Mouse (Mus musculus): ENCODE measurements around the gene Slc1a2. TPM values are rescaled to one million over a fixed set of nuclear protein-coding genes. Genes with fewer than 3 reads are reported as not detected.

Gene Slc1a2
- total RNA-seq, 2 experiments from 2014 or later: 0.20 to 0.26 TPM

DNA sequence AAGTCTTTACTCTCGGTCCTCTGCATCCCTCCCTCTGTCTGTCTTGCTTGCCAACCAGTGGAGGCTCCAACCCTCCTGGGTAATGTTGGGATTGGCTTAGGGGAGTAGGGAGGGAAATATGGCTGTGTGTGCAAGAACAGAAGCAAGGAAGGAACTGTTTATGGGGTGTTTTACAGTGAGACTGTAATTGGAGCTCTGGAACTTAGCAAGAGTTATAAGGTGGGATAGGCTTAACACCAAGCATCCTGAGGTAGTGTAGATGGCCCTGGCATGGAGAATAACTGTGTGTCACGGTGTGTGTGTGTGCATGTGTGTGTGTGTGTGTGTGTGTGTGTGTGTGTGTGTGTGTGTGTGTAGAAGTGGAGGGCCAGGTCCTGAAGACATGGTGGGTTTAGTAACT, 55.9 kb downstream of the Slc1a2 start:
- DNase-seq: no peak

DNA sequence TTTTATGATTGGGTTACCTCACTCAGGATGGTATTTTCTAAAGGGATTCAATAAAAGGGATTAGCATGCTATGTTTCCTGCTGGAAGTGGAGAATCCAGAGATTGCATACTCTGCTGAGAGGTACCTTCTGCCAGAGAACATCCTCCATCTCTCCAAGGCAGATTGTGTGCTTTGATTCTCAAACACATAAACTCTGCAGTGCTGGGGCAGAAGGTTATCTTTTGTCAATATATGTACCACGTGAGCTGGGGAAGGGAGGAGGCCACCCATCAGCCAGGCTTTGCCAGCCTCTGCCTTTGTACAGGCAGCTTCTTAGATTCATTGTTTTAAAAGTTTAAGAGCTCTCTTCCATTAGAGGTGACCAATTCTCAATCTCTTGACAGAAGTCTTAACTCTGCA, 57.3 kb downstream of the Slc1a2 start:
- DNase-seq: no peak

DNA sequence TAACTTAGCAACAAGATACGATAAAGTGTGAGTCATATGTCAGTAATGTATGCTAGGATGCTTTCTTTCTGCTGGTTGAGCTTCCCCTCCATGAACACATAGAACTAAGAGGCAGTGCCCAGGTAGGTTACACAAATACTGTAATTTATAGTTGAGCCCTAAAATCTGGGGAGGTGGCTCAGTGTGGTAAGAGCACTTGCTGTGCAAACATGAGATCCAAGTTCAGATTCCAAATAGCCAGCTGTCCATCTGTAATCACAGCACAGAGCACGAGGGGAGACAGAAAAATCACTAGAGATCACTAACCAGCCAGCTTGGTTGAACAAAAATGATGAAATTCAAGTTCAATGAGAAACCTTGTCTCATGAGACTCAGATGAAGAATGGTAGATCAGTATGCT, 63.4 kb downstream of the Slc1a2 start:
- DNase-seq: no peak

DNA sequence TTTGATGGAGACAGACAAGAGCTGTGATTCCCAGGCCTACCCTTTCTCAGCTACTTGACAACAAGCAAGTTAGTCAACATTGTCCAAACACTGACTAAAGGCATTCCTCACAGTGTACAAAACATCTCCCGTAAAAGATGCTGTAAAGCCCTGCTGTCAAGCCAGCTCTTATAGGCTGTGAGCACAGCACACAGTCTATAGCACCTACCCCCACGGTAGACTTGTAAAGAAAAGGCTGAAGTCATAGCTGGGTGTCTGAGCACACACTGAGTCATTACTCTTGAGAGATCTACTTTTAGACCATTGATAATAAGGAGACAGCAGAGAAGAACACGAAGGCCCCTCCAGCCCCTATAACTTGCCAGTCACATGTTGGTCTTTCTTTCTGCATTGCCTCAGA, 66.6 kb downstream of the Slc1a2 start:
- DNase-seq: no peak

DNA sequence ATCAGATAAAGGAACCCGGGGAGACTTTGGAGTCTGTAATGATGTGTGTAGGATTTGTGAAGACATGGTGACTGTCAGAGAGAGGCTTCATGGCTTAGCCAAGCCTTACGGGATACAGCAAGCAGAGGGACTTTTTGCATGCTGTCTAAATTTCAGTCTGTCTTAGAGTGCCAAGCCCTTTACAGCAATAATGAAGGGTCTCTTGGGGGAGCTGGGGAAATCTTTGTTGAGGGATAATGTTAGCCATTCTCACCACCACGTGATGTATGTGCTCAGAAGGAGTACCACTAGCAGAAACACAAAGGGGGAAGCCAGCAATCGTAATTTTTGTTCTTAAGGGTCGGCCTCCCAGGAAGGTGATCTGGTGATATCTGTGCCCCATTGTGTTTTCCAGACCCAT, 71.9 kb downstream of the Slc1a2 start:
- no peak for DNase-seq

DNA sequence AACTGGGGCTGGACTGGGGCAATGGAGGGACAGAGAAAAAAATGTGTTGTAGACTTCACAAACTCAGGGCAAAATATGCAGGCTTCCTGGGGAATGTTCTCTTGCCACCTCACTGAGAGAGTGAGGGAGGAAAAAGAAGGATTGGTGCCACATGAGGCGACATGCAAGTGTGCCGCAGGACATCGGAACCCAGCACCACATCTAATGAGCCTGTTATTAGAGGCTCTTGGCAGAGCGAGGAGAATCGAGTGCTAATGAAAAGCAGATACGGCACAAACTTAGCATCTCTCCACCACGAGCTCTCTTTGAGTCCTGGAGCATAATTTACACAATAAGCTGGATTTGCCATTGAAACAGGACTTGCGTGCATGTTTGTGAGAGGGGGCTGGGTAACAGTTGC, 72.3 kb downstream of the Slc1a2 start:
- no peak for DNase-seq

DNA sequence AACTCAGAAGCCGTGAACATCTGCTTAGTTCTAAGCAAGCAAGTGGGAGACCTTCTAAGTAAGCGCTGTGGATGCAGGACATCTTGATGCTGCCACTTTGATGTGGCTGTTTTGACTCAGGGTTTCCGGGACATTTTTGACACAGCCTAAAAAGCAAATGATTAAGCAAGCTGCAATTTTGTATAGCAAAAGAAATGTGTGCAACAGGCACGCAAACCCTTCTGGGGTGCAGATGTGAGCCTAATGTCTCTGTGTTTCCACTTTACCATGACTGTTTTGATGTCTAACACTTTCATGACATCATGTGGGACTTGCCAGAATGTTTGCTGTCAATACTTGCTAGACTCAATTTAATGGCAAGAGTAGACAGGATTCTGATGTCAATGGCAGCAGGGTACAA, 74.7 kb downstream of the Slc1a2 start:
- no peak for DNase-seq

DNA sequence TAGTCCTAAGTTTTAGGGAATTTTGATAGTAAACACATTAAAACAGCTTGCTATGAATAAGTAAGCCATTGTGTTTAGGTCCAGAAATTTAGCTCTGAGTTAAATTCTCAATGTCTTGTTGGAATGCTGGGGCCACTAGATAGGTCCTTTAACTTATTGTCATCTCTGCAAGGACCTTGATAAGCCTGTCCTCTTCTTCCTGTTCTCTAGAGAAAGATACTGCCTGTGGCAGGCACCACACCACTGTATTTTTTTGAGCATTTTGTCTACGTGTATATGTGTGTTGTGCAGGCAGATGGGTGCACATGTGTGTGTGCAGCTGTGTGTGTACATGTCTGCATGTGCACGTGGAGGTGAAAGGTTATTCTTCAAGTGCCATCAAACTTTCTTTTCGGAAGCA, 75.6 kb downstream of the Slc1a2 start:
- no peak for DNase-seq

DNA sequence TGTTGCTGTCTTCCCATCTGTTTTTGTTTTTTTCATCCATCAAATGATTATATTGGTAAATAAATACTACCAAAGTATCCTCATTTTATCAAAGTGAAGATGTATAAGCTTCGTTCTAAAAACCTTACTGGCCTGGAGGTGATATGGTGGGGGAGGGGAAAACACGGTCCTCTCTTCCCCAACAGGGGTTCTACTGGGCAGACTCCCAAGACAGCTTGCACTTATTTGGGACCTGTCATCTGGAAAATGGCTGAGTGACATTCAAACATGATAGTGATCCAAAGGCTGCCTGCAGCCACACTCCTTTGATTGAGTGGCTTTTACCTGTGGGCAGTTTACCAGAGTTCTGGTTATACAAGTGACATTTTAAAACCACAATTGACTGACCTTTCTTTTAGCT, 76.6 kb downstream of the Slc1a2 start:
- no peak for DNase-seq

DNA sequence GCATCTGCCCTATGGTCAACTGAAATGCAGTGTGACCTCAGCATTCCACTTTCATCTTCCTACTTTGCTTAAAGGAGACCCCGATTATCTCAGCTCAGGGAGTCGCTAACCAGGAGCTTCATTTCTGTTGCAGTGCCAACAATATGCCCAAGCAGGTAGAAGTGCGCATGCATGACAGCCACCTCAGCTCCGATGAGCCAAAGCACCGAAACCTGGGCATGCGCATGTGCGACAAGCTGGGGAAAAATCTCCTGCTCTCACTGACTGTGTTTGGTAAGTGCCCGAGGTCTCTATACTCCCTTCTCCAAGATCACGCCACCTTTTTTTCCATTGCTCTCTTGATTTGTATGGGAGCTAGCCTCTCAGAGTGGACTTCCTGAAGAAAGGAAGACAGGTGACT, 77.4 kb downstream of the Slc1a2 start:
- DNase-seq: no peak

DNA sequence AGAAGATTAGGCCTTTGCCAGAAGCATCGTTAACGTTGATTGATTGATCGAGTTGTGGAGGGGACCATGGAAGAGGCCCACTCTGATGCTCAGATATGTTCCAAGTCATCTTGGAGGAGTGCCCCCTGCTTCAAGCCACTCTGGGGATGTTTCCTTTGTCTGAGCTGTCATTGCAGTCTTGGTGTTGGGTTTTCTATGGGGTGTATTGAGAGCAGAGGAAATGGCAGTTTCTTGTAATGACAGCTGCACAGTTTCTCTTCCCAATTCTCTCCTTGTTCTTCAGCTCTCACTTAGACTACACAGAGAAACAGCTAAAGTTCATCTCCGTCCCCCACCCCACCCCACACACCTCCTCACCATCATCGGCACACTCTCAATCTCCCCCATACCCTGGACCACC, 78.0 kb downstream of the Slc1a2 start:
- no peak for DNase-seq

DNA sequence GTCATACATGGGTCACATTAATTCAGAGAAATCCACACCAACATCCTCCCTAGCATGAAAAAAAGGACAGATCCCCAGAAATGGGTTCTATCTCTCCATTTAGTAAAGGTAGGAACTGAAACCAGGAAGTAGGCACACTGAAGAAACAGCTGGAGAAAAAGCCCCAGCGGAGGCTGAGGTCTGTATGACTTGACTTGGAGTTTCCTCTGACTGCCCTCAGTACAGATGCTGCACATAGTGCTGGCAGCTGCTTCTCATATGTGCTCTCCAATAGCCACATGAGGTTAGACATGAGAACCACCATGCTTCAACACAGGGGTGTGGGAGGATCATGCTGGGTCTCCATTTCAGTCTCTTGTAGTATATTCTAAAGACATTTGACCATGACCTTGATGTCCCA, 80.4 kb downstream of the Slc1a2 start:
- no peak for DNase-seq

DNA sequence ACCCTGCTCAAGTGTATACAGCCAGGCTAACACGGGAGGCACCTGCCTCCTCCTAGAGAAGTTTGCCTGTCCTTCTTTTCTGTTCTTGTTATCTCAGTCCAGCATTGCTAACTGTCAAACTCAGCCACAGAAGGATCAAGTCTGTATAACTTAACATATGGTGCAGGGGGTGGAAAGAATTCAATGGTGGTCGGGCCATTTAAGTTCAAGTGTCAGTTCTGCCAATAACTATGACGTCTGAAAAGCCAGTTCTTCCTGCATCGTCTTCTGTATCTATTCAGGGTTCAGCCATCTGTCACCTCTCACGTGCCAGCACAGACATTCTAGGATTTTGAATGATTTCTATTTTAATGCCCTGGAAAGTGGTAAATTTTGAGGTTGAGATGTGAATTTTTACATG, 84.2 kb downstream of the Slc1a2 start:
- DNase-seq: no peak

DNA sequence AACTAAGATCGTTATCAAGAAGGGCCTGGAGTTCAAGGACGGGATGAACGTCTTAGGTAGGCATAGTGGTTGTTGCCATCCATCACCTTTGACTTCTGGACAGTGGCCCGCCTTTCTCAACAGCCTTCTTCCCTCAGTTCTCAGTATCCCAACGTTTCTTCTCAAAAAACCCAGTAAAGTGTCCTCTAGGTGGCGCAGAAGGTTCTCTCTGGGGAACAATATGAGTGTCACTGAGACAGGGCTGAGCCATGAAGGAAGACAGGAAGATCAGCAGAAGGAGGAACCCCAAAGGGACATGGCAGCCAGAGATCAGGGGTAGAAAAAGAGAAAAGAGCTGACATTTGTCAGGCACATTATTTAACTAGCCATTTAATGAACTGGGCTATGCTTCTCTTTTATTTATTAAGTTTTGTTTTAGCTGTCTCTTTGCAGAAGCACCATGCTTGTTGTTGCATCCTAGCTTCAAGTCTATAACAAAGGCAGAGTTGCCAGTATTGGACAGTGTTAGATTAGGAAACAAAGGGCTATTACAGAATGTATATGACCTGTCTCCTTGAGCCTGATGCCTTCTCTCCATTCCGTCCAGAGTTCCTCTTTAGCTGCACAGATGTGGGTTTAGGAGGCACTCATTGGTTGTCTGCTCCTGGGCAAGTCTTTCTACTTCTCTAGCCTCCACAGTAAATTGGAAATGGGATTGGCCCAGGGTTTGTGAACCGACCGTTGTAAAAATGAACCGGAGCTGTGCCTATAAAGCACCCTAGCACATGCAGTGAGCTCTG, 85.6 kb downstream of the Slc1a2 start:
- DNase-seq: peak; percentile 60

DNA sequence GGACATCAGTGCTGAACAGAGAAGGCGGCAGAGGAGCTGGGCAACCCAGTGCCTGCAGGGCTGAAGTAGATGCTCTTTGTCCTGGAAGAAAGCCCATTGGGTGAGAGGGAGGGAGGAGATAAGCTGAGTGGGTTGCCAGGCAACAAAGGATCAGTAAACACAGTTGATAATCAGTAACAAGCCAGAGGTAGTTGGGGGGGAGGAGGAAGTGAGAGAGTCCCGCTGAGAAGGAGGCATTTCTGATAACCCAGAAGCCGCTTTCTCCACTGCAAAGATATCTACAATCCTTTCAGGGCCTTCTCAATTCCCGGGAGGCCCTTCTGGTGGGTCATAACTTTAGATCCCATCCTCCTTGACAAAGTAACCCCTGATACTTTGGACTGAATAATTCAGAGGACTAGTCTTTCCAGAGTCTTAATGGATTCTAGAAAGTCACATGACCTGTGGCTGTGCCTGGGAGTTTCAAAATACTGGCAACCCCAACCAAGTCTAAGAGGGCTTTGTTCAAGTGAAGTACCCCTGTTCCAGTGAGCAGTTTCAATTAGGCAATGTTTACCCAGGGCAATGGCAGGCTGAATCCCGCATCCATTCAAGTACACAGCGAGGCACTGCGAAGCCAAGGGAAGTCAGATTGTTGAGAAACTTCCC, 86.9 kb downstream of the Slc1a2 start:
- DNase-seq: peak; percentile 71

DNA sequence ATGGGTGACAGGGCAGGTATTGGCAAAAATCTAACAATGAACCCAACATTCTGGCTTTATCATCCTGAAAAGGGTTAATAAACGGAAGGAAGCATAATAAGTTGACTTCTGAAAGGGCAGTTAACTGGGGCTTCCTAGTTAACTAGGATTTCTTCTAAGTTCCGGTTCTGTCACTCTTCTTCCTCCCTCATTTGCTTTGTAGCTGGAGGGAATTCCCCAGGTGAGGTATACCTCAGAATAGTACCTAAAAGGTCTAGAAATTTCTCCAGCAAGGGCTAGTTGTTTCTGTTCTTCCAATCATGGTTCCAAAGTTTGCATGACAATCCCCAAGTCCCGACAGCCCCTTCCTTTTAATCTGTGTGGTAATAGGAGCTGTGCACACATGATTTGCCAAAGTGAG, 89.3 kb downstream of the Slc1a2 start:
- DNase-seq: no peak

DNA sequence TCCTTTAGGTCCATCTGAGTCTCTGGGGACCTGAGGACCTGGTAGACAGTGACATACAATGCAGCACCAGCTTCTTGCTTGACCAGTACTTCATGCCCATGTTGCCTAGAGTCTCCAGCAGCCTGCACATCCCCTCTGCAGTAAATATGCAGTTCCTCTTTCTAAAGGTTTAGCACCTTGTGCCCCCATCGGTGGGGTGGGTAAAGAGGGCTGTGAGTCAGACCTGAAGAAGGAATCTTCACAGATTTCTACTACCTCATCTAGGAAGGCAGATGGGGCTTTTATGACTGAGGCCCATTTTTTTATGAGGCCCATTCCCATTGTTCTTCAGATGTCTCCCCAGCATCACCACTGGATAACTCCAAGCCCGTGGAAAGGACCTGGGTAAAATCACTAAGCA, 91.5 kb downstream of the Slc1a2 start:
- no peak for DNase-seq

DNA sequence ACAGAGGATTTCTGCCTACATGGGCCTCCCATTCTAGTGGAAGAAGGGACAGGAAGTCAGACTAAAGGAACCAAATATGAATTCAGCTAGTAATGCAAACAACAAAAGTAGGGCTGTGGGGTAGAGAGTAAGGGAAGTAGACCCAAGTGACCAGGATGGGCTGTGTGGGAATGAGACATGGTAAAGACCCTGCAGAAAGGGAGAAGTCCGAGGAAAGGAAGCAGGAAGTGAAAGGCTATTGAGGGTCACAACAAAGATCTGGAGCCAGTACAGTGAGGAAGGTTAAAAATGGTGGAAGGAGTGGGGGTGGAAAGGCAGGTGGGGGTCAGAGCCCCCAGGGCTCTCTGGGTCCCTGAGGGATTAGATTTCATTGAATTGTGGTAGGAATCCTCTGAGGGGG, 93.4 kb downstream of the Slc1a2 start:
- DNase-seq: no peak

DNA sequence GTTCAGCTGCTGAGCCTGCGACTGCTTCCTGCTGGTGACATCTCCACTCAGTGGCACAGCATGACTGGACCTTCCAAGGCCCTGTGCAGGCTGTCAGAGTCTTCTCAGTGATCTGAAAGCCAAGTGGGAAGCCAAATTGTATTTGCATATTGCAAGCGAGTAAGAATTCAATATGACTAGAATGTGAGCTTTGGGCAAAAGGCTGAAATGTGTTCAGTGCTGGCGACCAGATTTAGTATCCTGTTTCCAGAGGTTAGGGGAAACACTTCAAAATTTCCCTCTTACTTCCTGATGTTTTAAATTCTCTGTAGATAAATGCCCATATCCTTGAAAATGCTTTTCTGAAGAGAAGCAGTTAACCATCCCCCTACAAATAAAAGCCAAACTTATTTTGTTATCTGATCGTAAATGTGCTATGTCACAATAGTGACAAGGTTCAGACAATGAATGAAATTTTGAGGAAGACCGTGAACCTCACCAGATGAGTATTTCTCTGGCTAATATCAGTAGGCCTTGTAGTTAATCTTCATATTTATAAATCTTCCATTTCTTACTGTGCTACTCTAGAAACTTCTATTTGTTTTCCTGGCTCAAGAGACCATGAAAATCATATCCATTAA, 98.9 kb downstream of the Slc1a2 start:
- DNase-seq: no peak

DNA sequence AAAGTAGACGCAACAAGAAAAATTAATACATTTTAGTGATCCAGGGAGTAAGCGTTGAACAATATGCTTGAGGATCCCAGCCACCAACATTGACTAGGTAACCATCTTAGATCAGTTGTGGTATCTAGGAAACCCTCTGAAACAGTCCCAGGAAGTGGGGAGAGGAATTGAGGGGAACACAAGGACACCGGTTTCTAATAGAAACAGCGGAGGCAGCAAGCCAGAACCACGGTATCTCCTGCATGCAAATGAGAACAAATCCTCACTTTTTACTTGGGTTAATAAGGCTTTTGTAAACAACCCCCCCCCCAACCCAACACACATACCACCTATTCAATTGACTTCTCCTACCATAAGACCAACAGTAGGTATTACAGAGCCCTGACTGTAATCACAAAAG, 101.0 kb downstream of the Slc1a2 start:
- DNase-seq: no peak

DNA sequence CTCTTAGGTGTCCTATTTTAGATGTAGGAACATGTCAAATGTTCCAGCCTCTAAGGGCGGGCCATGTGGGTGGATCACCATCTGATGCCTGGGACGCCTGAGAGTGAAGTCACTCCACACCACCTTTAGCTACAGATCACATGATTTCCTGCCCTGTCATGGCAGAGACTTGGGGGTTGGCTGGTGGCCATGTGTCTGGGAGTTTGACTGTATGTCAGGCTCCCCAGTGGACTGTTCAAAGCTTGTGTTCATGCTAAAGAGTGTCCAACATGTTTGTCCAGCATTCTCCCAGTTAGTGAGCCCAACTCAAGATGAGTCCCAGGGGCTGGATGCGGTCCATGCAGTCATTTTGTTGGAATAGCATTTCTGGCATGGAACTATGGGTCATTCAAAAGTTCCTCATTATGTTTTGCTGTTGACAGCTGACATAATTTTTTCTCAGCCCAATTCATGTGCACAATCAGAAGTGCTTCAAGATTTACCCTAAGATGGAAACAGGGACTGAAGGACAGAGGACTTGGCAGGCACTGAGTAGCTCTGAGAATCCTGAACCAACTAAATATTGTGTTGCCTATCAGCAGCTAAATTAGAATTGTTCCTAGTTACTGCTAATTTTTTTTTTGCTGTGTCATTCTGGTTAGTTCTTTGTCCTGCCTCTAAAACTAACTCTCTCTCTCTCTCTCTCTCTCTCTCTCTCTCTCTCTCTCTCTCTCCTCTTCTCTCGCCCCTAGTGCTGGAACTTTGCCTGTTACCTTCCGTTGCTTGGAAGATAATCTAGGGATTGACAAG, 102.0 kb downstream of the Slc1a2 start:
- peak; percentile 47 for DNase-seq

DNA sequence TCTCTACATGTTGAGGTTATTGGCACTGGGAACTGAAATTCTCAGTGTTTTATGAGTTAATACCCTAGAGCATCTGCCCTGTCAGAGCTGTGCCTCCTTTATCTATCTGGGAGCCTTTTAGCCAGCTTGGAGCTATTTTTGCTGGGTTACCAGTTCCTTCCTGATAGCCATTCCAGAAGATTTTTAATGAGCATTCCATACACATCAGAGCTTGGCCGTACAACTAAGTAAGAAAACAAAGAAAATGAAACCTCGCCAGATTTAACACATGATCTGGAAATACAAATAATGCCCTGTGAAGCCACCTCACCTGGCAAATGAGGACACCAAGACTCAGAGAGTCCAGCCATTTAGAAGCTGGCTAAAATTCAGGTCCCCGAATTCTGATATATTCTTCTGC, 104.7 kb downstream of the Slc1a2 start:
- no peak for DNase-seq

DNA sequence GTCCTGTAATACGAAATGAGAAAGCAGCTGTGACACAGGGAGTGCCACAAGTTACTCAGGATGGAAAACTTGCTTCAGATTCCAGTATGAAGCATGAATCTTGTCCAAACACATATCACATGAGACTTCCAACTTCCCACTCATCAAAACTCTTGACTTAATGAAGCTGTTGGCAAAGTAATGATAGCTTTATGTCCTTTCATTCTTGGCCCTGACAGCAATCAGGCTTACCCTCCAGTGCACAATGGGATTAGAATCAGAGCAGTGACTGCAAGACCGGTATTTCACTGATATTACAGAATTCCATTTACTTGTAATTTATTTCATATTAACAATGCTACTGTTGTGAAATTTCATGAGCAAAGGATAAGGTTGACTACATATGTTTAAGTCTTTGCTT, 105.5 kb downstream of the Slc1a2 start:
- no peak for DNase-seq

Data from heart, postnatal 4 days (tissue).